Mouse (Mus musculus): ENCODE measurements around the gene Ncoa7. TPM values are rescaled to one million over a fixed set of nuclear protein-coding genes. Genes with fewer than 3 reads are reported as not detected.

Ncoa7 gene
- total RNA-seq, 2 experiments from 2014 or later: 26.0 to 36.8 TPM

DNA sequence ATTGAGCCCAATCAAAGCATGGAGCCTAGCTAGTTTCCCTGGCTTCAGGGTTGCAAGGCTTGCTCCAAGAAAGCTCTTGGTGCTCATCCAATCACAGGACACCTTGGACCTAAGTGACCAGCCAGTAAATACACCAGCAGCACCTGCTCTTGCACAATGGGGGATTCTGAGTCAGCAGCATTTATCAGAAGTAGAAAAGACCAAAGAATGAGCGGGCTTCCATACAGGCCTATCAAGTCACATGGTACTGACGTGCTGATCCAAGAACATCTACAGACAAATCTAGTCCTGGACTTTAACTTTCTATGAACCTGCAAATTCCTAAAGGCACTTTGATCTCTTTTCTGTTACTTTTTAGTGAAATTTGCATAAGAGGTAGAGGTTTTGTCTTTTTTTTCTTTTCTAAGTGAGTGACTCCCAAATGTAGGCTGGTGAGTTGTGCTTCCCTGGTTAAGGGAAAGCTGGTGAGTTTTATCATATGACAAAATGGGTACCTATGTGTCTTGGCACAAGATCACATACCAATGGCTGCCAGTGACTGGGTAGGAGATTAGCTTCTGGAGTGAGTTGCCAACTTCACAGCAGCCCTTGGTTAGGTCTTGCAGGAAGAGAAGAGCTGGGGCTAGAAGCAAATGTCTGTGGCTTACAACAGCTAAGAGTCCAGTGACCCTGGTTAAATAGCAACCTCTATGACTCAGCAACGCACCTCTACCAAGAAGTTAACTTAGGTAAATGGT, 57.7 kb downstream of the Ncoa7 start:
- DNase-seq: no peak

- DNase-seq: no peak
These were observed 59.9 kb downstream of the Ncoa7 start for GRCm38 (mm10) chr10:30743275-30743674.

GRCm38 (mm10) chr10:30738403-30738802, 64.7 kb downstream of the Ncoa7 start:
- DNase-seq: no peak

DNA sequence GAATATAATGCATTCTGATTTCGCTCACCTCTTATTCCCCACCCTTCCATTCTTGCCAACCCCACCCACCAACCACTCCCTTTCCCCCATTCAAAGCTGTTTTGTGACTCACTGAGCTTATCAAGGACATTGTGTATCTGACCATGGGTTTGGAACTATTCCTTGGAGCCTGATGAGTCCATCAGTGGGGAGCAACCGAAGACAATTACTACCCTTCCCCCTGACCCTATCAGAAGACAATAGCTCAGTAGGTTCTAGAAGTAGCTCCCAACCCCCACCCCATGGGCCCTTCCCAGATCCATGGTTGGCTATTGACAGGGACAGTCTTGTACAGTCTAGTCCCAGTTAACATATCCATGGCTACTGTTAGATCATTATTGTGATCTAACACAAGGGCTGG, 65.8 kb downstream of the Ncoa7 start:
- DNase-seq: no peak

DNA sequence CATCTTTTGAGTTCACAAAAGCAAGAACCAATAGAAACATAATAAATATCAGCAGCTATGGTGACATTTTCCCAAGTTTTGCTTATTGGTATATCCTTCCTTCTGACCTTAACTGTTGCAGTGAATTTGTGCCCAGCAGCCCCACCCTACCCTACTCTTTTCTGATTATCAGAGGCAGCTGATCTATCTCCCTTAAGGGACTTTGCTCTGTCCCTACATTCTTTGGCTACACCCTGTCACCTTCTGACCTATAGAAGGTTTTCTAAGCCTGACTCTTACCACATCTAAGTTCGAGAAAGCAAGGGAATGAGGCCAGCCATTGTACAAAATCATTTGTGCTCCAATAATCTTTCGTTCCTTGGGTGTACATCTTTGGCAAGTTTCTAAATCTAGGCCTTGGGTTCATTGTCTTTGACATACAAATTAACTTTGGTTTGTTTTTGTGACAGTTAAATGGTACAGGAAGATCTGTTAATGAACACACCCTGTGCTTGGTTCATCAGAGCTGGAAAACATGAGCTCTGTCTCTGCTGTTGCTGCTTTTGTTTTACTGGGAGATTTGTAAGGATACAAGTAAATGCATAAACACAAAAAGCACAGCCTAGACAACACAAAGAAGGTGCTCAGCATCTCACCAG, 69.9 kb downstream of the Ncoa7 start:
- no peak for DNase-seq

DNA sequence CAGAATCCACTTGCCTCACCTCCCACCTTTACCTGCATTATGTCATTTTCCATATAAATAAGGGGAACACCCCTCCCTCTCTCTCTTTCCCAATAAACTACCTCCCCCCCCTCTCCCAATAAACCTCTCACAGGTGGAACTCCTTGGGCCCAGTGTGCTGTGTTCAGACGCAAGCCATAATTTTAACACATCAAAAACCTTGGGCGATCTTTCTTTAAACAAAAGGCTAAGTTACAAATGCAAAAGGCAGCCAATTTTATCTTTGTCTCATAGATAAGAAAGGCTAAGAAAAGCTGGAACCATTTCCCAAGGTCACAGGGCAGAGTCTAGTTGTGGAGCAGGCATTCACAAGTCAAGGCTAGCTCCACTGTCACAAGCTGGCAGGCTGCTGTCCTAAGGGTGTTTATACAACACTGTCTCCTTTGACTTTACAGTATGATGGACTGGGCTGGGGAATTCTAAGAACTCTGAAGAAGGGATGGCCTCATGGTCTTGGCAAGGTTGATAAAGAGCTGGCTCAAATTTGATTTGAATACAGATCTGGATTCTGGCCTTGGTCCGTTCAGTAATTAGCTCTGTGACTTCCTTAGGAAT, 71.7 kb downstream of the Ncoa7 start:
- DNase-seq: peak; percentile 69 to 74

- DNase-seq: no peak
These were observed 72.3 kb downstream of the Ncoa7 start for GRCm38 (mm10) chr10:30730791-30731190.

DNA sequence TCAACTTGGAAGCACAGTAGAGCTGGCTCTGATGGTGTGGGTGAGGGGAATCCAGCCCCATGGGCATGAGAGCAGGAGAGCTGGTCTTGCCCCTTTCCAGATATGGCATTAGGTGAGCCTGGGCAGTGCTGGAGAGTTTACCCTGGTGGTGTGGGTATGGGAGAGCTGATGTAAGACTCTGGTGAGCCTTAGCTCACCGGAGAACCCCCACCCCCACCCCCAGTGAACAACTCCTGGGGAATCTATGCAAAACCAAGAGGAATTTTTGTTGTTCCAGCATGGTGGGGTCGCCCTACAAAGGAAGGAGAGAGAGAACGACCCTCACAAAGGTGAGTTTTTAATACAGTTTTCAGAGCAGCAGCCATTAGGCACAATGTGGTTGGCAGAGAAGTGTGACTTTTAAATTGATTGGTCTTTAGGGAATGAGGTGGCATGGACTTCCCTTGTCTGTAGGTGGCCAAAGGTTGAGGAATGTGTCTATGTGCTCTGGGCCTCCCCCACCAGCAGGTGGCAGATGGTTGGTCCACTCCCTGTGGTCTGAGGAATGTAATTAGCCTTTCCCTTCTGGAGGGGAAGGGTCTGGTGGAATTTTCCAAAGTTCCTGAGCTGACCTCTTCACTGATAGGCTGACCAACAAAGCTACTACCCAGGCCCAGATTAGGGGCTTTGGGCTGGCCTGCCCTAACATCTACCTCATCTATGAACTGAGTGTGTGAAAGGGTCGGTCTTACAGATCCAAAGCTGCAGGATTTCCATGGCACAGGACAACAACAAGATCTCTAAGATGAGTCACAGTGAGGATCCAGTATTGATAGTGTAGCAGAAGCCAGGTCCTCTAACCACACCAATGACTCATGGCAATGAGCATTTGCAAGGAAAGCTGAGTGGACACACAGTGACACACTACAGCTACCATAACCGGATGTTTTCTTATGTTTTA, 73.7 kb downstream of the Ncoa7 start:
- peak in 1 of 2 experiments; percentile 20 for DNase-seq

GRCm38 (mm10) chr10:30723014-30723413, 80.1 kb downstream of the Ncoa7 start:
- DNase-seq: no peak

- no peak for DNase-seq
These were observed 82.6 kb downstream of the Ncoa7 start for GRCm38 (mm10) chr10:30720556-30720955.

DNA sequence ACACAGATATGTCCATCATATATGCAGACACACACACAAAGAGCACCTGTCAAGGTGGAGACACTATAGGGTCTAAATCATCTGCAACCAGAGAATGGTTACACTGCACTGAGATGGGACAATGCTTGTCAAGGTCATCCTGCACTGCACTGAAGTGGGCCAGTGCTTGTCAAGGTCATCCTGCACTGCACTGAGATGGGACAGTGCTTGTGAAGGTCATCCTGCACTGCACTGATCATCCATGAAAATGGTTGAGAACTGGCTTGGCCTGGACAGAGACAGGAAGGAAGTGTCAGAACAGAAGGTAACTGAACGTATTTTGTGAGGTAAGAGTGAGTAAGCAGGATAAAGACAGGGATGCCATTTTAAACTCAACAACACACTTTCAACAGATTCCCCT, 83.2 kb downstream of the Ncoa7 start:
- DNase-seq: no peak

- peak; percentile 24 to 55 for DNase-seq
These were observed 84.3 kb downstream of the Ncoa7 start for GRCm38 (mm10) chr10:30718703-30719340.

GRCm38 (mm10) chr10:30716171-30716570, 87.0 kb downstream of the Ncoa7 start:
- DNase-seq: no peak

- DNase-seq: no peak
These were observed 90.6 kb downstream of the Ncoa7 start for GRCm38 (mm10) chr10:30712540-30712939.

GRCm38 (mm10) chr10:30709846-30710403, 93.2 kb downstream of the Ncoa7 start:
- DNase-seq: no peak

GRCm38 (mm10) chr10:30708039-30708438, 95.1 kb downstream of the Ncoa7 start:
- DNase-seq: no peak

- DNase-seq: no peak
These were observed 100.5 kb downstream of the Ncoa7 start for GRCm38 (mm10) chr10:30702663-30703062.

GRCm38 (mm10) chr10:30686862-30687261, 116.3 kb downstream of the Ncoa7 start:
- DNase-seq: peak in 1 of 2 experiments; percentile 8

GRCm38 (mm10) chr10:30683449-30683848, 119.7 kb downstream of the Ncoa7 start:
- DNase-seq: peak in 1 of 2 experiments; percentile 11

- no peak for DNase-seq
These were observed 123.4 kb downstream of the Ncoa7 start for GRCm38 (mm10) chr10:30679756-30680155.

- DNase-seq: peak; percentile 50 to 73
These were observed 125.1 kb downstream of the Ncoa7 start for GRCm38 (mm10) chr10:30678051-30678450.
